Mouse (Mus musculus): ENCODE results near the gene Nt5dc3.
A peak's percentile ranks its signal among the peaks of the same experiment; 100 is the strongest.

Gene Nt5dc3

GRCm38 (mm10) chr10:86778398-86779116 is at the start of gene Nt5dc3:
Gene Nt5dc3 (plus strand): TSS chr10:86779005.
- DNase-seq (ENCODE audit: low spot score), result peak; percentile 96

- peak; percentile 93 for DNase-seq (ENCODE audit: low spot score)
Observed at GRCm38 (mm10) chr10:86730823-86731499, 47.8 kb upstream of the Nt5dc3 start.

DNA sequence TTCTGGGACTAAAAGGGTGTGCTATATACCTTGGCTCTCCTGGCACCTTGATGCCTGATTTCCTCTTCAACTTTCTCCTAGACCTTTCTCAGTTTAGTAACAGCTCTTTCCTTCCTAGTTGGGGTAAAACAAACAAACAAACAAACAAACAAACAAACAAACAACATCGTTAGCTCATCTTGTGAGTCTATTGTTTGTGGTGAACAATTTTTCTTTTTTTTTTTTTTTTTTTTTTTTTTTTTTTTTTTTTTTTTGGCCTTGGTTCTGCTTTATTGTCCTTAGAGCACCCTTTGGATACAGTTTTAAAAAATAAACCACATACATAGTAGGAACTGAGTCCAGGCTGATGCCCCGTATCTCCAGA is 47.3 kb upstream of the Nt5dc3 start:
- no peak for DNase-seq (ENCODE audit: low spot score)

GRCm38 (mm10) chr10:86735036-86735435 is 43.8 kb upstream of the Nt5dc3 start:
- no peak for DNase-seq (ENCODE audit: low spot score)

DNA sequence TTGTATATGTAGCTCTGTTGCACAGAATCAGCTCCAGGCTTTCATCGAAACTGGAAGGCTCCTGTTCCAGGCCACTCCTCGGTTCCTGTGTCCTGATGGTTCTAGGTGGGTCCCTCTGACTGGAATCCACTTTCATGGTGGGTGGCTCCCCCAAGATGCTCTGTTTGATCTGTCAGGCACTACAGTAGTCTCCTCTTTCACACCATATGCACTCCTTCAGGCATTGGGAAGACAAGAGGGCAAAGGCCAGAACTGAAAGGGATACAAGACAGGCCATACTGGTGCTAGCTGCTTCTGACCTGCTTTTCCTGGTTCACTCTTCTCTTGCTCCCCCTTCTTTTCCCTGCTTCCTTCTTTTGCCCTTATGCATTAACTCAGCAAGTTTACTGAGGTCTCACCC is 35.9 kb upstream of the Nt5dc3 start:
- DNase-seq (ENCODE audit: low spot score), result no peak

- no peak for DNase-seq (ENCODE audit: low spot score)
Observed at GRCm38 (mm10) chr10:86744306-86744705, 34.5 kb upstream of the Nt5dc3 start.

- no peak for DNase-seq (ENCODE audit: low spot score)
Observed at GRCm38 (mm10) chr10:86755816-86756502, 22.8 kb upstream of the Nt5dc3 start.

DNA sequence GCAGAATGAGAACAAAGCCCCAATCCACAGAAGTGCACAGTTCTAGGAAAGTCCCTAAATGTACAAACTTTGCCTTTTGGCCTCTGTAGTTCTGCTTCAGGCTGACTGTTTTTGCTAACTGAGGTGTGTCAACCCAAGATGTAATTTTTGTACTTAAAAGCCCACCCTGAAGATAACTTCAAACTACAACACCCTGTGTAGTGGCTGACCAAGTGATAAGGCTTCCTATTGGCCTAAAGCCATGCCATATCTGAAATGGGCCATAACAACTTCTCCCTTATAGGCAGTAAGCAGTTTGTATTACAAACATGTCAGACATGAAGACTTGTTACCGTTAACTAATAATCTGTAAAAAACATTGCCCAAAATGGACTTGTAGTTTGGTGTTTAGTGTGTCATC is 21.1 kb upstream of the Nt5dc3 start:
- no peak for DNase-seq (ENCODE audit: low spot score)

DNA sequence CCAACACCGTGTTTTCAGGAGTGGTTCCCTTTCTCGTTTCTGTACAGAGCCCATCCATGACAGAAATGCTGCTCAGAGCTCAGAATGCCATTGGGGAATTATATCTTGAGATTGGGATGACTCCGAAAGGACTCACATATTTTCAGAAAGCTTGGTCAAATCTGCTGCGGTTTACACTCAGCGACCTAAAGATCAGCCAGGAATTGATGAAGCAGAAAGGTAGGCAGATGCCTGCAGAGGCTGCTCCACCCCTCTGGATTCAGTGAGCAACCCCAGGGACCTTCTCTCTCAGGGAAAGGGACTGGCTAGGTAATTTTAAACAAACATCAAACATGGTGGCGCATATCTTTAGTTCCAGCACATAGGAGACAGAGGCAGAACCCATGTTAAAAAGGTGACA is 20.6 kb upstream of the Nt5dc3 start:
- DNase-seq (ENCODE audit: low spot score), result no peak

GRCm38 (mm10) chr10:86761236-86761635 is 17.6 kb upstream of the Nt5dc3 start:
- DNase-seq (ENCODE audit: low spot score), result no peak

DNA sequence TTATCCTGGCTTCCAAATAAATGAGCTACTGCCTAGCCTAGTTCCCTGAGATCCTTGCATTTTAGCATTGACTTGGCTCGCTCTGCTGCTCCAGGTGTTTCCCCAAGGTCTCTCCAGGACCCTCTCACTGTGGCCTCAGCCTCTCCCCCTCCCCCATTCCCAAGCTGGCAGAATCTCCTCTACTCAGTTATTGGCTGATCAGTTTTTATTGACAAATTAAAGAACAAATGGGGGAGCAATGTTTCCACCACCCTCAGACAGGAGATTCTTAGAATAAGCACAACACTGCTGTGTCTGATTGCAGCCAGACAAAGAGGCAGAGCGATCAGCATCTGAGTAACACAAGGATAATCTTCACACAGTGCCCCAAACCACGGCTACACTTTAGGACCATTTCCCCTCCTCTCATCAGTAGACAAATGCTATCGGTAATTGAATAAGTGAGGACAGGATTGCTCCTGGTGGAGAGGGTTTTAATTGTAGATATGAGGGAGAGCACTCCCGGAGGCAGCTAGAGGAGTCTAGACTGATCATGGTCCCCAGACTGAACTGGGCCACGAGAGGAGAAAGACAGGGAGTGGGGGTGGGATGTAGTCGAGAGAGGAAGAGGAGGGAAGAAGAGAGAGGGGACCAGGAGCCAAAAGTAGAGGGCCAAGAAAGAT is 17.0 kb upstream of the Nt5dc3 start:
- no peak for DNase-seq (ENCODE audit: low spot score)

DNA sequence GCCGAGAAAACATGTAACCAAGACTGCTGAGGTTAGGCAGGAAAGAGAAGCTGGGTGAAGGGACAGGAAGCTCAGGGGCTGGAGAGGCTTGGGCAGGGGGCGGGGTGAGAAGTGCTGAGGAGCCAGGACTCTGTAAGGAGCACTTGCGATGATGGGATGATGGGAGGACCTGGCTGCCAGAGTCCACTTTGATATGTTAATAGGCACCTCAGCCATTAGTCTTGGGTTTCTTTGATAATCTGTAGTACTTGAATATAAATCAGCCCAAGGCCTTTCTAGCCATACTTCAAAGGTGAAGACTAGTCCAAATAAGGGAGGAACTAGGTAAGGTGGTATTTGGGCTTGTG is 16.4 kb upstream of the Nt5dc3 start:
- no peak for DNase-seq (ENCODE audit: low spot score)

DNA sequence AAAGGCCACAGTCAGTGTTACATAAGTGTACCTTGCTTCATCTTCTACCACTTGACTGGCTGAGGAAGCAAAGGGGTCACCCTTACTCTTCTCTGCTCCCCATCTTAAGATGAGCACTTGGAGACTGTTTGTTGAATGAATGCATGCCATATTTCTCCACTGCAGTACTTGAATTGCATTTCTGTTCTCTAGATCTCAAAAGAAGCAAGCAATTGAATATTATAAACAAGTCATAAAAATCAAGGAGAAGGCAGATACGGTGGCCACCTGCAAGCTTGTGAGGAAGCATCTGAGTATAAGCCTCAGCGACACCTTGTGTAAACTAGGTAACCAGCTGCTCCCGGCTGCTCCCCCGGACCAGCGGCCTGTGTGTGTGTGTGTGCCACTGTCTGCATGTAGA is 15.1 kb upstream of the Nt5dc3 start, which contains the start of gene Gm49358:
TSS of gene Gm49358 (plus strand) at position 301 of the 400 bp plus-strand sequence.
- no peak for DNase-seq (ENCODE audit: low spot score)

- no peak for DNase-seq (ENCODE audit: low spot score)
Observed at GRCm38 (mm10) chr10:86765344-86765966, 13.3 kb upstream of the Nt5dc3 start.

DNA sequence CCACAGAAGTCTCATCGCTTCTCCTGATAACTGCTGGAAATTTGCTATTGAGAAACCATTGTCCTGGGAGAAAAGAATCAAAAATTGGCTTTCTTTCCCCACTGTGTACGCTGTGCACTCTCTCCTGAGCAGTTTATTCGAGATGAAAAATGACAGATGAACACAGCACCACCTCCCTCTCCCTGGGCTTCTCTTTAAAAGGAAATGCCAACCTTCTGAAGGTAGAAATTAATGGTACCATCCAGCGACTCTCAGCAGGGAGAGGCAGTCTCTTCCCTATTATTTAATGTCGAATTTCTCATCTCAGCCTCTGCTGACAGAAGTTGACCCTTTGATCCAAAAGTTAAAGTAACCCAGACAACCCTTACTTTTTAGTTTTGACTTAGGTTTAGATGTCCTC is 9.6 kb upstream of the Nt5dc3 start:
- DNase-seq (ENCODE audit: low spot score), result no peak

GRCm38 (mm10) chr10:86769797-86770196 is 9.0 kb upstream of the Nt5dc3 start:
- no peak for DNase-seq (ENCODE audit: low spot score)

DNA sequence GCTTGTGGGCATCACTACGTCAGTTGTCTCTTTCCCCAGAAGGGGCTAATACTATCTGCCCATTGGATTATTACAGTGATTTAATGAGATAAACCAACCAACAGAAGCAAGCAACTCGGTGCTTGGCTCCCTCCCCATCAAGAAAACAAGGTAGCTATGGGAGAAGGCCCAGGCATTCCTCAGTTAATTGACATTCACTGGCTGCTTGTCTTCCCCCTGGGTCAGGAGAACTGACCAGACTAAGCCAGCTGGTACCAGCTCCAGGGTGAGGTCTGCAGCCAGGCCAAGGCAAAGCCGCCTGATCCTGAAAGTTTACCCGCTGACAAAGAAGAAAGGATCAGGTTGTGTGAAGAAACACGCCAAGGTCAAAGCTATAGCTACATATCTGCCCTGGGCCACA is 7.1 kb upstream of the Nt5dc3 start:
- DNase-seq (ENCODE audit: low spot score), result no peak

GRCm38 (mm10) chr10:86772231-86772631 is 6.6 kb upstream of the Nt5dc3 start:
- DNase-seq (ENCODE audit: low spot score), result no peak

- no peak for DNase-seq (ENCODE audit: low spot score)
Observed at GRCm38 (mm10) chr10:86773360-86773759, 5.4 kb upstream of the Nt5dc3 start.

GRCm38 (mm10) chr10:86776281-86776680 is 2.5 kb upstream of the Nt5dc3 start:
- peak; percentile 49 for DNase-seq (ENCODE audit: low spot score)

- DNase-seq (ENCODE audit: low spot score), result no peak
Observed at GRCm38 (mm10) chr10:86777614-86778319, 1.0 kb upstream of the Nt5dc3 start.

Data from embryo, embryonic 10 days (tissue).